Mouse (Mus musculus) intestine, postnatal 0 days (tissue): ENCODE data around the gene Slc28a3. TPM values are rescaled to one million over a fixed set of nuclear protein-coding genes. Genes with fewer than 3 reads are reported as not detected.

ENCODE experiments used
- ATAC-seq: fragments of 200-750 bp; cut with Nextera tagmentation; 2 replicates; pipeline ENCODE4 v1.8.0; 2017; ENCODE audit warnings: mild to moderate bottlenecking, moderate TSS enrichment, moderate library complexity
- H3K27ac ChIP-seq: fragments of 300-500 bp; sonication (generic); 2 replicates; pipeline ENCODE4 v1.5.1; 2014; ENCODE audit warnings: mild to moderate bottlenecking, low read depth, low read length, moderate library complexity
- H3K27me3 ChIP-seq: fragments of 300-500 bp; sonication (generic); replicated peaks from 2 replicates; pipeline ENCODE4 v1.6.1; 2014; ENCODE audit warnings: low read length, mixed read lengths; ENCODE audit not compliant: control insufficient read depth, insufficient read depth
- H3K36me3 ChIP-seq: fragments of 300-500 bp; sonication (generic); 2 replicates; pipeline ENCODE4 v1.6.1; 2014; ENCODE audit warnings: mild to moderate bottlenecking, moderate library complexity; ENCODE audit not compliant: control insufficient read depth, insufficient read depth
- H3K4me1 ChIP-seq: fragments of 300-500 bp; sonication (generic); replicated peaks from 2 replicates; pipeline ENCODE4 v1.6.1; 2014; ENCODE audit warnings: antibody characterized with exemption, low read length, mixed read lengths; ENCODE audit not compliant: control insufficient read depth, insufficient read depth
- H3K4me2 ChIP-seq: fragments of 300-500 bp; sonication (generic); replicated peaks from 2 replicates; pipeline ENCODE4 v1.6.1; 2014; ENCODE audit warnings: low read depth, mild to moderate bottlenecking, moderate library complexity
- H3K4me3 ChIP-seq: fragments of 300-500 bp; sonication (generic); 2 replicates; pipeline ENCODE4 v1.5.1; 2014; ENCODE audit warnings: low read depth, low read length
- H3K9ac ChIP-seq: fragments of 300-500 bp; sonication (generic); 2 replicates; pipeline ENCODE4 v1.6.1; 2014; ENCODE audit warnings: mild to moderate bottlenecking, low read depth, low read length
- H3K9me3 ChIP-seq: fragments of 300-500 bp; sonication (generic); 2 replicates; pipeline ENCODE4 v1.6.1; 2016; ENCODE audit warnings: mixed run types; ENCODE audit not compliant: control insufficient read depth
- CTCF ChIP-seq: sonication (generic); IDR thresholded peaks from 2 replicates; pipeline ENCODE4 v1.5.1; 2016; ENCODE audit warnings: low read depth, mild to moderate bottlenecking, control low read depth, antibody characterized with exemption, moderate library complexity
- WGBS: fragments of 180-500 bp; shearing (Covaris S2); extraction: QIAGEN DNeasy Blood & Tissue Kit; methylation state at CpG from one replicate; pipeline ENCODE4 v1.1.7; 2014; 5-methylcytosine and 5-hydroxymethylcytosine counted together
- polyA plus RNA-seq: library from polyadenylated mRNA; unstranded; fragments of >200 nt; fragmentation: Nextera tagmentation; extraction: Ambion mirVana; gene quantifications from 2 replicates; pipeline ENCODE4 v1.2.1, GENCODE M21; 2015

Slc28a3 gene
- polyA plus RNA-seq, 1 experiment from 2014 or later = not detected

GRCm38 (mm10) chr13:58536466-58537231, 74.0 kb downstream of the Slc28a3 start:
- no peaks in the 10 kb centered on the region for H3K27me3 ChIP-seq
- no peak overlapping the region for H3K4me2 ChIP-seq
- no peak overlapping the region for H3K9ac ChIP-seq
- no peak for ATAC-seq
- 80% methylated on average over 2 of the region's 2 CpGs for WGBS
- no peaks in the 10 kb centered on the region for H3K36me3 ChIP-seq
- no peak for TF ChIP-seq CTCF
- H3K9me3 ChIP-seq = no peaks in the 10 kb centered on the region
- no peak overlapping the region for H3K27ac ChIP-seq
- H3K4me3 ChIP-seq = no peak overlapping the region
- H3K4me1 ChIP-seq = no peaks in the 10 kb centered on the region

GRCm38 (mm10) chr13:58535321-58535720, 75.4 kb downstream of the Slc28a3 start:
- no peak for ATAC-seq
- Histone ChIP-seq H3K4me1 (no peaks in the 10 kb centered on the region), H3K4me2 (no peak overlapping the region), H3K9ac (no peak overlapping the region), H3K27ac (no peak overlapping the region), H3K9me3 (no peaks in the 10 kb centered on the region), H3K36me3 (no peaks in the 10 kb centered on the region), H3K4me3 (no peak overlapping the region), H3K27me3 (no peaks in the 10 kb centered on the region)
- TF ChIP-seq CTCF = no peak
- 63% methylated on average over 2 of the region's 2 CpGs for WGBS

- ATAC-seq = no peak
- H3K27ac ChIP-seq = no peak overlapping the region
- no peak overlapping the region for H3K4me3 ChIP-seq
- H3K4me2 ChIP-seq = no peak overlapping the region
- H3K4me1 ChIP-seq = no peaks in the 10 kb centered on the region
- WGBS = 66% methylated on average over 3 of the region's 3 CpGs
- no peaks in the 10 kb centered on the region for H3K36me3 ChIP-seq
- H3K9me3 ChIP-seq = no peaks in the 10 kb centered on the region
- no peak overlapping the region for H3K9ac ChIP-seq
- no peak for TF ChIP-seq CTCF
- H3K27me3 ChIP-seq = no peaks in the 10 kb centered on the region
Measured at GRCm38 (mm10) chr13:58534861-58535260, 75.8 kb downstream of the Slc28a3 start.

- ATAC-seq = no peak
- Histone ChIP-seq H3K36me3 (no peaks in the 10 kb centered on the region), H3K27ac (no peak overlapping the region), H3K27me3 (no peaks in the 10 kb centered on the region), H3K9ac (no peak overlapping the region), H3K4me1 (no peaks in the 10 kb centered on the region), H3K9me3 (no peaks in the 10 kb centered on the region), H3K4me2 (no peak overlapping the region), H3K4me3 (no peak overlapping the region)
- no peak for TF ChIP-seq CTCF
- WGBS = 56% methylated on average over 7 of the region's 7 CpGs
Measured at GRCm38 (mm10) chr13:58534216-58534841, 76.3 kb downstream of the Slc28a3 start.

- no peaks in the 10 kb centered on the region for H3K9me3 ChIP-seq
- H3K27ac ChIP-seq = no peak overlapping the region
- H3K27me3 ChIP-seq = peaks cover 17% of the 10 kb centered on the region
- no peaks in the 10 kb centered on the region for H3K4me1 ChIP-seq
- 87% methylated on average over 3 of the region's 3 CpGs for WGBS
- 0 out of 2 replicates have a peak, but pooled peaks have one; percentile 20 for TF ChIP-seq CTCF
- ATAC-seq = no peak
- H3K36me3 ChIP-seq = no peaks in the 10 kb centered on the region
- no peak overlapping the region for H3K4me2 ChIP-seq
- no peak overlapping the region for H3K9ac ChIP-seq
- H3K4me3 ChIP-seq = no peak overlapping the region
Measured at GRCm38 (mm10) chr13:58524581-58524980, 86.1 kb downstream of the Slc28a3 start.

GRCm38 (mm10) chr13:58523761-58524117, 86.9 kb downstream of the Slc28a3 start:
- H3K27ac ChIP-seq = no peak overlapping the region
- H3K9me3 ChIP-seq = no peaks in the 10 kb centered on the region
- WGBS = 49% methylated on average over 7 of the region's 7 CpGs
- ATAC-seq = no peak
- H3K27me3 ChIP-seq = peaks cover 17% of the 10 kb centered on the region
- no peak overlapping the region for H3K9ac ChIP-seq
- H3K4me3 ChIP-seq = no peak overlapping the region
- no peaks in the 10 kb centered on the region for H3K4me1 ChIP-seq
- no peak for TF ChIP-seq CTCF
- no peak overlapping the region for H3K4me2 ChIP-seq
- no peaks in the 10 kb centered on the region for H3K36me3 ChIP-seq
